Mouse (Mus musculus): ENCODE measurements around the gene Syne4.

DNA sequence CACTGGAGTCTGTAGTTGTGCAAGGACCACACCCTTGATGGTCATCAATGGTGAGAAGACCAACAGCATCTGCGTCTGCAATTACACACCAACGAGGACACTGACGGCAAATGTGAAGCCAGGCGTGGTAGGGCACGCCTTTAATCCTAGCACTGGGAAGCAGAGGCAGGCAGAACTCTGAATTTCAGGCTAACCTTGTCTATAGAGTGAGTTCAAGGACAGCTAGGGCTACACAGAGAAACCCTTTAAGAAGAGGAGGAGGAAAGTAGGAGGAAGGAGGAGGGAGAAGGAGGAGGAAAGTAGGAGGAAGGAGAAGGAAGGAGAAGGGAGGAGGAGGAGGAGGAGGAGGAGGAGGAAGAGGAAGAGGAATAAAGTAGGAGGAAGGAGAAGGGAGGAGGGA, 49.1 kb upstream of the Syne4 start:
- TF ChIP-seq CTCF (conservative IDR thresholded peaks at IDR 0.05; ENCODE audit: low read length) (no peak), NANOG (IDR thresholded peaks at IDR 0.05; ENCODE audit: borderline replicate concordance, low read length) (no peak)

Data from E14TG2a.4 (cell line).